Mouse (Mus musculus) neutrophil, adult 5-6 weeks (primary cell): ENCODE measurements around the gene Prelp. TPM values are rescaled to one million over a fixed set of nuclear protein-coding genes. Genes with fewer than 3 reads are reported as not detected.

ENCODE experiments used
- ATAC-seq: fragments of 151-379, 151-347 bp; 2 replicates; pipeline ENCODE4 v1.8.0; 2017; ENCODE audit warnings: mild to moderate bottlenecking, moderate TSS enrichment; ENCODE audit not compliant: insufficient number of reproducible peaks, poor library complexity, low FRiP score, severe bottlenecking; ENCODE audit errors: extremely low read depth
- total RNA-seq: library from RNA; stranded (forward); fragments of 200-1000 nt; gene quantifications from 2 replicates; pipeline ENCODE4 v1.2.3, GENCODE M21; 2017

Prelp gene
- total RNA-seq, 1 experiment from 2014 or later = not detected

GRCm38 (mm10) chr1:133873086-133873813, 48.0 kb downstream of the Prelp start:
- ATAC-seq = no peak

GRCm38 (mm10) chr1:133871241-133871640, 50.0 kb downstream of the Prelp start:
- ATAC-seq = no peak

GRCm38 (mm10) chr1:133869221-133869620, 52.0 kb downstream of the Prelp start:
- ATAC-seq = no peak

- ATAC-seq = no peak
These were observed 57.8 kb downstream of the Prelp start for GRCm38 (mm10) chr1:133863257-133863997.

- no peak for ATAC-seq
These were observed 60.2 kb downstream of the Prelp start for GRCm38 (mm10) chr1:133861028-133861427.

Other genes starting within 250 kb of the Prelp start
- gene Lax1, start 231.3 kb downstream of the Prelp start, total RNA-seq = 75.3 and 76.6 TPM in 2 replicates
- 1.4 and 2.1 TPM in 2 replicates for gene Atp2b4, start 120.4 kb downstream of the Prelp start, total RNA-seq
- not detected in 2 replicates for gene Optc, start 13.4 kb downstream of the Prelp start, total RNA-seq
- not detected in 2 replicates for gene Fmod, start 115.8 kb upstream of the Prelp start, total RNA-seq
- 605 and 631 TPM in 2 replicates for gene Btg2, start 157.7 kb upstream of the Prelp start, total RNA-seq
- 0.35 TPM in 1 of 2 replicates, not detected in the other for gene Chit1, start 189.8 kb upstream of the Prelp start, total RNA-seq